Mouse (Mus musculus): Measurements from ENCODE around the gene Eya3. TPM values are rescaled to one million over a fixed set of nuclear protein-coding genes. Genes with fewer than 3 reads are reported as not detected.

Eya3 gene
- 23.3 and 24.0 TPM in 2 replicates for polyA plus RNA-seq (2012; rRNA removed)

GRCm38 (mm10) chr4:132638461-132639190 lies at the start of gene Eya3:
Gene Eya3 (plus strand): TSS chr4:132638987.

GRCm38 (mm10) chr4:132732148-132732684 lies 93.4 kb downstream of the Eya3 start, which contains the start of gene Xkr8:
Gene Xkr8 (minus strand): TSS chr4:132732546.

GRCm38 (mm10) chr4:132756974-132757373 lies 118.2 kb downstream of the Eya3 start, which contains the start of gene Smpdl3b:
Gene Smpdl3b (minus strand): TSS chr4:132757252.

GRCm38 (mm10) chr4:132767914-132768876 lies 129.4 kb downstream of the Eya3 start, which contains the start of gene Rpa2:
Gene Rpa2 (plus strand): TSS chr4:132768332.

Other genes with a start within 250 kb of the Eya3 start
- 7.2 and 7.6 TPM in 2 replicates for gene Phactr4, start 216.5 kb upstream of the Eya3 start, polyA plus RNA-seq (2012; rRNA removed)
- gene Med18, start 175.1 kb upstream of the Eya3 start, polyA plus RNA-seq (2012; rRNA removed) = 5.1 and 5.5 TPM in 2 replicates
- 4.8 and 5.4 TPM in 2 replicates for gene Sesn2, start 128.5 kb upstream of the Eya3 start, polyA plus RNA-seq (2012; rRNA removed)
- 1,218 and 1,264 TPM in 2 replicates for gene Atpif1, start 105.3 kb upstream of the Eya3 start, polyA plus RNA-seq (2012; rRNA removed)
- 111 and 118 TPM in 2 replicates for gene Dnajc8, start 103.4 kb upstream of the Eya3 start, polyA plus RNA-seq (2012; rRNA removed)
- gene Ptafr, start 74.9 kb upstream of the Eya3 start, polyA plus RNA-seq (2012; rRNA removed) = 0.32 and 0.35 TPM in 2 replicates
- gene Xkr8, start 93.6 kb downstream of the Eya3 start, polyA plus RNA-seq (2012; rRNA removed) = 5.0 and 5.6 TPM in 2 replicates
- 0.74 and 0.90 TPM in 2 replicates for gene Smpdl3b, start 118.3 kb downstream of the Eya3 start, polyA plus RNA-seq (2012; rRNA removed)
- 28.2 and 31.2 TPM in 2 replicates for gene Rpa2, start 129.3 kb downstream of the Eya3 start, polyA plus RNA-seq (2012; rRNA removed)
- gene Themis2, start 157.4 kb downstream of the Eya3 start, polyA plus RNA-seq (2012; rRNA removed) = 0.35 and 0.39 TPM in 2 replicates
- 87.9 and 91.2 TPM in 2 replicates for gene Ppp1r8, start 204.2 kb downstream of the Eya3 start, polyA plus RNA-seq (2012; rRNA removed)
- 150 and 154 TPM in 2 replicates for gene Stx12, start 245.5 kb downstream of the Eya3 start, polyA plus RNA-seq (2012; rRNA removed)

Measured in central nervous system, embryonic 18 days (tissue).